Mouse (Mus musculus) heart, adult 2 months (tissue): ENCODE measurements around the gene Nos3.

ENCODE experiments used
- CTCF ChIP-seq: fragments of 200-600 bp; IDR thresholded peaks from 2 replicates; pipeline ENCODE4 v1.8.1; 2022; ENCODE audit warnings: antibody characterized with exemption, mild to moderate bottlenecking, moderate library complexity
- EP300 ChIP-seq: fragments of 200-500 bp; IDR thresholded peaks from 2 replicates; pipeline ENCODE4 v1.6.1; 2011; ENCODE audit warnings: low read depth, low read length, control low read depth; ENCODE audit not compliant: insufficient read depth
- POLR2A ChIP-seq: fragments of 200-500 bp; IDR thresholded peaks from 2 replicates; pipeline ENCODE4 v1.6.1; 2011; ENCODE audit warnings: mild to moderate bottlenecking, low read depth, low read length, control low read depth; ENCODE audit not compliant: insufficient read depth

DNA sequence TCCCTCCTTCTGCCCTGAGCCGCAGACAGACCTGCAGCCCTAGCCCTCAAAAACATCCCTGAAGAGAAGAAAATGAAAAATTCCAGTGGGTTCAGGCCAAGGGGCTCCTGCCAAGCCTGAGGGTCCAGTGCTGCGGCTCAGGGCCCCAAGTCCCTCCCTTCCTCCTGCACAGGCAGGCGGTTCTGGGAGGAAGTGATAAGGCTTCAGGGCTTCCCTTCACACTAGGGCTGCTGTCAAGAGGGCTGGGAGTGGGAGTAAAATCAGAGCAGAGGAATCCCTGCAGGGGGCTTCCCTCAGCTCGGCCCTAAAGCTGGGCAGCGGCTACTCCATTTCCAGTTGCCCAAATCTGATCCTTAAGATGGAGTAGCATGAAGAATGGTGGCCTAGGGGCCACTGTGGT lies 918 bp downstream of the Nos3 start:
- TF ChIP-seq CTCF (no peak), EP300 (no peak), POLR2A (0 out of 2 replicates have a peak, but pooled peaks have one; percentile 33)
